ENCODE assay signal across 1 mouse cellular context in the genomic region with DNA sequence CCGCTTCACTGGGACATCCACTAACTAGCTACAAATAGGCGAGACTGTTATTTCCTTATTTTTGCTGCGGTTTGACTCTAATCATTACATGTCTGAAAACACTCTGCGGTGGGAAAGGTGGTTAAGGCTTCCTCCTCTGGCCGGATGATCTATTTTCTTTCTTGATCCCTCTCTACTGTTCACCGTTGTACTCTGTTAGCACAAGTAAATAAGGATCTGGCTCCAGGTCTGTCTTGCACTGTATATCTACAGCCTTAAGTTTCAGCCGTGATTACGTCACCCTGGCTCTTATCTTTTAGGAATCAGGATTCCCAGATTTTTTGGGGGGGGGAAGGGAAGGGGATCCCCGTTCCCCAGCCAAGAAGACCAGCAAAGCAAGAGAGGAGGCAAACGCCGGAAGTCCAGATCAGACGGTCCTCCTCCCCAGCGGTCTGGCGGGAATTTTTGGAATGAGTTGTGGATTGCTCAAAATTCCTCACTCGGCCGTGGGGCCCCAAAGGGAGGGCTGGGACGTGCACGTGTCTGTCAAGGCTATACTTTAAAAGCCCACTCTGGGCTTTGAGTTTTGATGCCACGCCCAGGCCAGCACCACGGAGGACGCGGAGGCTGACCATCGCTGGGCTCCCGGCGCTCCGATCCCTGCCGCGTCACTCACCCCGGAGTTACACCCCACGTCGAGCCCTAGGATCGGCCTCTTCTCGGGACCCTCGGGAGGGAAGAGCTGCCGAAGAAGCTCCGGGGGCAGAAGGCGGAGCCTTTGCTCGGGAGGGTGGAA.
TF ChIP-seq lines count a peak whose summit lies in the region.

No protein-coding gene starts in this region.

TF ChIP-seq in CH12.LX, 34 proteins besides CTCF, POLR2A, EP300 and RAD21 (continued from another document):
- TF ChIP-seq ZMIZ1 (IDR thresholded peaks at IDR 0.05; ENCODE audit: low read depth, low read length) (0 out of 2 replicates have a peak, but pooled peaks have one; percentile 21), UBTF (IDR thresholded peaks at IDR 0.05; ENCODE audit: low read depth, low read length) (0 out of 2 replicates have a peak, but pooled peaks have one; percentile 28), TCF12 (IDR thresholded peaks at IDR 0.05; ENCODE audit: low read depth, low read length) (0 out of 2 replicates have a peak, but pooled peaks have one; percentile 16), MAFK (IDR thresholded peaks at IDR 0.05; ENCODE audit: insufficient replicate concordance, low read length) (peak; percentile 53; the same call in 1 of the 2 replicates)
